8 mouse cellular contexts compared by ENCODE assay signal in genomic region chr5:135134534-135134933, GRCm38 (mm10). TPM values are rescaled to one million over a fixed set of nuclear protein-coding genes. Genes with fewer than 3 reads are reported as not detected.
DNase-seq lines count a peak whose midpoint lies in the region; ATAC-seq and TF ChIP-seq lines count a peak whose summit lies in the region.

No protein-coding gene starts in this region.

- TF ChIP-seq CTCF in ES-Bruce4 (IDR thresholded peaks at IDR 0.05; ENCODE audit: low read depth, low read length): peak; percentile 82

- peak; percentile 21 to 42 for DNase-seq in adrenal gland, adult 18-20 months (ENCODE audit: low spot score in 2 of 2)
- no peak for DNase-seq in adrenal gland, postnatal 4 days (ENCODE audit: low spot score in 2 of 2)
- DNase-seq in neural tube, embryonic 11.5 days (ENCODE audit: low spot score): peak; percentile 49
- no peak for DNase-seq in c-Kit-positive CD71-positive TER-119-positive erythroid progenitor cells, embryonic 14.5 days (ENCODE audit: low spot score)

- H3K36me3 ChIP-seq in ES-Bruce4 (ENCODE audit: control insufficient read depth, insufficient read depth, low read length, poor library complexity, severe bottlenecking): no peaks in the 10 kb centered on the region
- H3K36me3 ChIP-seq in embryonic facial prominence, embryonic 13.5 days: no peaks in the 10 kb centered on the region
- H3K36me3 ChIP-seq in hindbrain, embryonic 13.5 days: no peaks in the 10 kb centered on the region
- H3K36me3 ChIP-seq in liver, embryonic 16.5 days (ENCODE audit: control insufficient read depth, insufficient read depth): no peaks in the 10 kb centered on the region
- no peaks in the 10 kb centered on the region for H3K36me3 ChIP-seq in neural tube, embryonic 11.5 days (ENCODE audit: control insufficient read depth, insufficient read depth, low read length)

- peak overlapping the region; percentile 61 for H3K4me3 ChIP-seq in ES-Bruce4 (ENCODE audit: low read depth, low read length)
- H3K4me3 ChIP-seq in embryonic facial prominence, embryonic 13.5 days: peak overlapping the region; percentile 23
- peak overlapping the region; percentile 24 for H3K4me3 ChIP-seq in hindbrain, embryonic 13.5 days
- H3K4me3 ChIP-seq in liver, embryonic 16.5 days (ENCODE audit: low read depth, low read length): peak overlapping the region; percentile 26; the same call in 1 of the 2 replicates
- H3K4me3 ChIP-seq in neural tube, embryonic 11.5 days (ENCODE audit: low read depth, low read length): no peak overlapping the region

- peak overlapping the region; percentile 50 for H3K4me2 ChIP-seq in embryonic facial prominence, embryonic 13.5 days
- H3K4me2 ChIP-seq in hindbrain, embryonic 13.5 days: peak overlapping the region; percentile 47
- peak overlapping the region; percentile 53 for H3K4me2 ChIP-seq in liver, embryonic 16.5 days (ENCODE audit: low read depth, low read length)
- 0 out of 2 replicates have a peak overlapping the region, but pooled peaks have one; percentile 12 for H3K4me2 ChIP-seq in neural tube, embryonic 11.5 days (ENCODE audit: low read depth)

- no peak for ATAC-seq in embryonic facial prominence, embryonic 13.5 days (ENCODE audit: insufficient number of reproducible peaks, insufficient read depth, low FRiP score, low TSS enrichment, low read depth)
- ATAC-seq in hindbrain, embryonic 13.5 days (ENCODE audit: low FRiP score): no peak
- no peak for ATAC-seq in liver, embryonic 16.5 days (ENCODE audit: low read depth)
- ATAC-seq in neural tube, embryonic 11.5 days (ENCODE audit: insufficient read depth, low FRiP score, low TSS enrichment): no peak

- H3K9ac ChIP-seq in ES-Bruce4 (ENCODE audit: low read depth, poor library complexity, severe bottlenecking): no peak overlapping the region
- peak overlapping the region; percentile 11; the same call in 1 of the 2 replicates for H3K9ac ChIP-seq in embryonic facial prominence, embryonic 13.5 days
- no peak overlapping the region for H3K9ac ChIP-seq in hindbrain, embryonic 13.5 days
- H3K9ac ChIP-seq in liver, embryonic 16.5 days (ENCODE audit: low read depth, low read length): no peak overlapping the region
- H3K9ac ChIP-seq in neural tube, embryonic 11.5 days (ENCODE audit: low read length): no peak overlapping the region

- WGBS in embryonic facial prominence, embryonic 13.5 days: under 1% methylated on average over 8 of the region's 8 CpGs
- WGBS in hindbrain, embryonic 13.5 days: 7% methylated on average over 8 of the region's 8 CpGs
- 13% methylated on average over 8 of the region's 8 CpGs for WGBS in liver, embryonic 16.5 days (ENCODE audit: insufficient replicate concordance)
- WGBS in neural tube, embryonic 11.5 days: 4% methylated on average over 8 of the region's 8 CpGs

- H3K27me3 ChIP-seq in ES-Bruce4 (ENCODE audit: control insufficient read depth, insufficient read depth, low read length, poor library complexity, severe bottlenecking): no peaks in the 10 kb centered on the region
- peaks cover 36% of the 10 kb centered on the region for H3K27me3 ChIP-seq in embryonic facial prominence, embryonic 13.5 days
- peaks cover 70% of the 10 kb centered on the region for H3K27me3 ChIP-seq in hindbrain, embryonic 13.5 days
- H3K27me3 ChIP-seq in liver, embryonic 16.5 days (ENCODE audit: control insufficient read depth, insufficient read depth, low read depth, low read length): peaks cover 21% of the 10 kb centered on the region
- H3K27me3 ChIP-seq in neural tube, embryonic 11.5 days (ENCODE audit: control insufficient read depth, insufficient read depth, low read length): peaks cover 19% of the 10 kb centered on the region

- H3K9me3 ChIP-seq in ES-Bruce4 (replicated peaks; ENCODE audit: control insufficient read depth, insufficient read depth, low read length, poor library complexity, severe bottlenecking): no peaks in the 10 kb centered on the region
- no peaks in the 10 kb centered on the region for H3K9me3 ChIP-seq in embryonic facial prominence, embryonic 13.5 days
- H3K9me3 ChIP-seq in hindbrain, embryonic 13.5 days: no peaks in the 10 kb centered on the region
- no peaks in the 10 kb centered on the region for H3K9me3 ChIP-seq in liver, embryonic 16.5 days (replicated peaks; ENCODE audit: control insufficient read depth, low read length)
- H3K9me3 ChIP-seq in neural tube, embryonic 11.5 days (ENCODE audit: control insufficient read depth, low read length): no peaks in the 10 kb centered on the region

- H3K27ac ChIP-seq in ES-Bruce4 (ENCODE audit: insufficient read depth, low read length): no peak overlapping the region
- H3K27ac ChIP-seq in embryonic facial prominence, embryonic 13.5 days: no peak overlapping the region
- no peak overlapping the region for H3K27ac ChIP-seq in hindbrain, embryonic 13.5 days
- no peak overlapping the region for H3K27ac ChIP-seq in liver, embryonic 16.5 days (ENCODE audit: low read length)
- no peak overlapping the region for H3K27ac ChIP-seq in neural tube, embryonic 11.5 days (ENCODE audit: low read depth, low read length)

- no peak for TF ChIP-seq POLR2A in ES-Bruce4 (IDR thresholded peaks at IDR 0.05; ENCODE audit: insufficient read depth, low read length)

- TF ChIP-seq EP300 in ES-Bruce4 (IDR thresholded peaks at IDR 0.05; ENCODE audit: insufficient read depth, low read depth, low read length): no peak

- no peaks in the 10 kb centered on the region for H3K4me1 ChIP-seq in ES-Bruce4 (ENCODE audit: control insufficient read depth, insufficient read depth, low read length)
- H3K4me1 ChIP-seq in embryonic facial prominence, embryonic 13.5 days: peaks cover 12% of the 10 kb centered on the region
- peaks cover 11% of the 10 kb centered on the region for H3K4me1 ChIP-seq in hindbrain, embryonic 13.5 days (replicated peaks)
- H3K4me1 ChIP-seq in liver, embryonic 16.5 days (ENCODE audit: control insufficient read depth, low read depth, low read length): peaks cover 8% of the 10 kb centered on the region
- 0 out of 2 replicates have a peak, but pooled peaks cover 4% of the 10 kb centered on the region for H3K4me1 ChIP-seq in neural tube, embryonic 11.5 days (ENCODE audit: control insufficient read depth, insufficient read depth, low read length)

RNA-seq across cellular contexts. Expression of gene Tbl2, which starts 14.9 kb away (rescaled TPM):
- total RNA-seq in adrenal gland, adult 18-20 months (2021): 10 to 100 TPM; 20.6 to 29.5 TPM
- 10 to 100 TPM; 22.3 to 26.7 TPM for total RNA-seq in adrenal gland, postnatal 4 days (2021)
- polyA plus RNA-seq in ES-Bruce4 (2011; ENCODE audit: insufficient read depth, insufficient read length, low read depth, missing spikeins): 28.2 and 32.4 TPM in 2 replicates
- 25.6 and 25.7 TPM in 2 replicates for polyA plus RNA-seq in embryonic facial prominence, embryonic 13.5 days (2015; fragmentation: Nextera tagmentation; extraction: Ambion mirVana)
- polyA plus RNA-seq in hindbrain, embryonic 13.5 days (2015; fragmentation: Nextera tagmentation; extraction: Ambion mirVana): 14.9 and 16.7 TPM in 2 replicates
- polyA plus RNA-seq in liver, embryonic 16.5 days (2015; fragmentation: Nextera tagmentation; extraction: Ambion mirVana): 11.1 and 11.6 TPM in 2 replicates
- polyA plus RNA-seq in neural tube, embryonic 11.5 days (2014; fragmentation: Nextera tagmentation; extraction: Ambion mirVana): 19.3 and 23.2 TPM in 2 replicates

RNA-seq across cellular contexts. Expression of gene Bcl7b, which starts 33.5 kb away (rescaled TPM):
- 10 to 100 TPM; 74.1 to 77.2 TPM for total RNA-seq in adrenal gland, adult 18-20 months (2021)
- 10 to 100 TPM; 44.6 to 52.1 TPM for total RNA-seq in adrenal gland, postnatal 4 days (2021)
- polyA plus RNA-seq in ES-Bruce4 (2011; ENCODE audit: insufficient read depth, insufficient read length, low read depth, missing spikeins): 19.5 and 24.0 TPM in 2 replicates
- polyA plus RNA-seq in embryonic facial prominence, embryonic 13.5 days (2015; fragmentation: Nextera tagmentation; extraction: Ambion mirVana): 48.3 and 52.1 TPM in 2 replicates
- polyA plus RNA-seq in hindbrain, embryonic 13.5 days (2015; fragmentation: Nextera tagmentation; extraction: Ambion mirVana): 45.3 and 52.1 TPM in 2 replicates
- polyA plus RNA-seq in liver, embryonic 16.5 days (2015; fragmentation: Nextera tagmentation; extraction: Ambion mirVana): 24.8 and 25.8 TPM in 2 replicates
- 44.0 and 45.3 TPM in 2 replicates for polyA plus RNA-seq in neural tube, embryonic 11.5 days (2014; fragmentation: Nextera tagmentation; extraction: Ambion mirVana)

RNA-seq across cellular contexts. Expression of gene Mlxipl, which starts 44.8 kb away (rescaled TPM):
- 100 to 1,000 TPM in 1 of 2 experiments, 10 to 100 TPM in 1; 67.0 to 169 TPM for total RNA-seq in adrenal gland, adult 18-20 months (2021)
- 10 to 100 TPM; 37.8 to 38.7 TPM for total RNA-seq in adrenal gland, postnatal 4 days (2021)
- 3.8 and 4.6 TPM in 2 replicates for polyA plus RNA-seq in ES-Bruce4 (2011; ENCODE audit: insufficient read depth, insufficient read length, low read depth, missing spikeins)
- polyA plus RNA-seq in embryonic facial prominence, embryonic 13.5 days (2015; fragmentation: Nextera tagmentation; extraction: Ambion mirVana): 3.5 and 3.9 TPM in 2 replicates
- 0.41 and 0.71 TPM in 2 replicates for polyA plus RNA-seq in hindbrain, embryonic 13.5 days (2015; fragmentation: Nextera tagmentation; extraction: Ambion mirVana)
- 9.6 and 14.1 TPM in 2 replicates for polyA plus RNA-seq in liver, embryonic 16.5 days (2015; fragmentation: Nextera tagmentation; extraction: Ambion mirVana)
- 0.60 and 0.65 TPM in 2 replicates for polyA plus RNA-seq in neural tube, embryonic 11.5 days (2014; fragmentation: Nextera tagmentation; extraction: Ambion mirVana)

RNA-seq across cellular contexts. Expression of gene Baz1b, which starts 52.5 kb away (rescaled TPM):
- 10 to 100 TPM; 79.1 to 88.7 TPM for total RNA-seq in adrenal gland, adult 18-20 months (2021)
- 10 to 100 TPM; 67.4 to 76.4 TPM for total RNA-seq in adrenal gland, postnatal 4 days (2021)
- polyA plus RNA-seq in ES-Bruce4 (2011; ENCODE audit: insufficient read depth, insufficient read length, low read depth, missing spikeins): 84.9 and 86.6 TPM in 2 replicates
- 54.7 and 55.7 TPM in 2 replicates for polyA plus RNA-seq in embryonic facial prominence, embryonic 13.5 days (2015; fragmentation: Nextera tagmentation; extraction: Ambion mirVana)
- polyA plus RNA-seq in hindbrain, embryonic 13.5 days (2015; fragmentation: Nextera tagmentation; extraction: Ambion mirVana): 35.9 and 38.1 TPM in 2 replicates
- 14.3 and 15.5 TPM in 2 replicates for polyA plus RNA-seq in liver, embryonic 16.5 days (2015; fragmentation: Nextera tagmentation; extraction: Ambion mirVana)
- 60.3 and 66.3 TPM in 2 replicates for polyA plus RNA-seq in neural tube, embryonic 11.5 days (2014; fragmentation: Nextera tagmentation; extraction: Ambion mirVana)

RNA-seq across cellular contexts. Expression of gene Vps37d, which starts 56.5 kb away (rescaled TPM):
- total RNA-seq in adrenal gland, adult 18-20 months (2021): 1 to 10 TPM; 1.9 to 2.5 TPM
- total RNA-seq in adrenal gland, postnatal 4 days (2021): 10 to 100 TPM; 10.1 to 12.3 TPM
- polyA plus RNA-seq in ES-Bruce4 (2011; ENCODE audit: insufficient read depth, insufficient read length, low read depth, missing spikeins): 4.2 and 5.7 TPM in 2 replicates
- polyA plus RNA-seq in embryonic facial prominence, embryonic 13.5 days (2015; fragmentation: Nextera tagmentation; extraction: Ambion mirVana): 13.7 and 17.8 TPM in 2 replicates
- polyA plus RNA-seq in hindbrain, embryonic 13.5 days (2015; fragmentation: Nextera tagmentation; extraction: Ambion mirVana): 29.8 and 31.9 TPM in 2 replicates
- polyA plus RNA-seq in liver, embryonic 16.5 days (2015; fragmentation: Nextera tagmentation; extraction: Ambion mirVana): 0.09 and 0.25 TPM in 2 replicates
- polyA plus RNA-seq in neural tube, embryonic 11.5 days (2014; fragmentation: Nextera tagmentation; extraction: Ambion mirVana): 11.1 and 13.6 TPM in 2 replicates

Comparison
In these comparisons a context has a peak if more than half of its experiments do, and no peak if none do; other contexts are left out.
1. DNase-seq: peak in adrenal gland, adult 18-20 months (2 of 2) and neural tube, embryonic 11.5 days (single experiment); none in adrenal gland, postnatal 4 days (0 of 2) and c-Kit-positive CD71-positive TER-119-positive erythroid progenitor cells, embryonic 14.5 days (single experiment).
2. Peak in every context shown above with its lines, with median percentiles within 50 percentile points of each other: H3K4me2 ChIP-seq.